Mouse (Mus musculus) lung, embryonic 14.5 days (tissue): ENCODE data around the gene B4galt1. TPM values are rescaled to one million over a fixed set of nuclear protein-coding genes. Genes with fewer than 3 reads are reported as not detected.

ENCODE experiments used
- ATAC-seq: fragments of 200-750 bp; cut with Nextera tagmentation; 2 replicates; pipeline ENCODE4 v1.8.0; 2017; ENCODE audit warnings: mild to moderate bottlenecking, moderate TSS enrichment, moderate library complexity; ENCODE audit not compliant: insufficient read depth
- DNase-seq: peaks from one replicate; pipeline ENCODE4 v3.0.0-alpha.2; 2015
- H3K27ac ChIP-seq: fragments of 300-500 bp; sonication (generic); 2 replicates; pipeline ENCODE4 v1.5.1; 2014; ENCODE audit warnings: low read depth, mild to moderate bottlenecking, moderate library complexity
- H3K27me3 ChIP-seq: fragments of 300-500 bp; sonication (generic); 2 replicates; pipeline ENCODE4 v1.6.1; 2014; ENCODE audit warnings: low read length, control low read depth; ENCODE audit not compliant: insufficient read depth
- H3K36me3 ChIP-seq: fragments of 300-500 bp; sonication (generic); 2 replicates; pipeline ENCODE4 v1.6.1; 2014; ENCODE audit warnings: control low read depth; ENCODE audit not compliant: insufficient read depth
- H3K4me1 ChIP-seq: fragments of 300-500 bp; sonication (generic); 2 replicates; pipeline ENCODE4 v1.6.1; 2014; ENCODE audit warnings: antibody characterized with exemption, control low read depth; ENCODE audit not compliant: insufficient read depth
- H3K4me2 ChIP-seq: fragments of 300-500 bp; sonication (generic); 2 replicates; pipeline ENCODE4 v1.6.1; 2014; ENCODE audit warnings: mild to moderate bottlenecking
- H3K4me3 ChIP-seq: fragments of 300-500 bp; sonication (generic); 2 replicates; pipeline ENCODE4 v1.5.1; 2014; ENCODE audit warnings: low read depth, low read length
- H3K9ac ChIP-seq: fragments of 300-500 bp; sonication (generic); 2 replicates; pipeline ENCODE4 v1.6.1; 2014
- H3K9me3 ChIP-seq: fragments of 300-500 bp; sonication (generic); 2 replicates; pipeline ENCODE4 v1.6.1; 2016; ENCODE audit warnings: low read depth, low read length, control low read depth
- CTCF ChIP-seq: IDR thresholded peaks from 2 replicates; pipeline ENCODE4 v1.5.1; 2016; ENCODE audit warnings: antibody characterized with exemption, low read depth
- WGBS: fragments of 180-500 bp; shearing (Covaris S2); extraction: QIAGEN DNeasy Blood & Tissue Kit; methylation state at CpG from one replicate; pipeline ENCODE4 v1.1.7; 2014; 5-methylcytosine and 5-hydroxymethylcytosine counted together
- polyA plus RNA-seq: library from polyadenylated mRNA; unstranded; fragments of >200 nt; fragmentation: Nextera tagmentation; extraction: Ambion mirVana; gene quantifications from 2 replicates; pipeline ENCODE4 v1.2.1, GENCODE M21; 2014

Gene B4galt1
- polyA plus RNA-seq, 1 experiment from 2014 or later = 66.5 TPM

GRCm38 (mm10) chr4:40872129-40872528 is 18.3 kb upstream of the B4galt1 start:
- no peak overlapping the region for H3K4me2 ChIP-seq
- no peak overlapping the region for H3K27ac ChIP-seq
- peaks cover 20% of the 10 kb centered on the region for H3K4me1 ChIP-seq
- no peaks in the 10 kb centered on the region for H3K9me3 ChIP-seq
- 87% methylated on average over 3 of the region's 3 CpGs for WGBS
- H3K4me3 ChIP-seq = no peak overlapping the region
- ATAC-seq (no peak), DNase-seq (no peak)
- no peaks in the 10 kb centered on the region for H3K27me3 ChIP-seq
- no peak overlapping the region for H3K9ac ChIP-seq
- no peaks in the 10 kb centered on the region for H3K36me3 ChIP-seq
- TF ChIP-seq CTCF = no peak

GRCm38 (mm10) chr4:40870206-40870605 is 16.4 kb upstream of the B4galt1 start:
- ATAC-seq = peak; percentile 33; the same call in 1 of the 2 replicates
- Histone ChIP-seq H3K4me3 (no peak overlapping the region), H3K27ac (0 out of 2 replicates have a peak overlapping the region, but pooled peaks have one; percentile 18), H3K4me2 (no peak overlapping the region), H3K9me3 (no peaks in the 10 kb centered on the region), H3K27me3 (no peaks in the 10 kb centered on the region), H3K4me1 (peaks cover 11% of the 10 kb centered on the region; the same call in 1 of the 2 replicates), H3K9ac (no peak overlapping the region), H3K36me3 (no peaks in the 10 kb centered on the region)
- DNase-seq = peak; percentile 85
- TF ChIP-seq CTCF = no peak
- WGBS = 65% methylated on average over 4 of the region's 4 CpGs

GRCm38 (mm10) chr4:40868554-40869232 is 14.9 kb upstream of the B4galt1 start:
- Histone ChIP-seq H3K4me3 (no peak overlapping the region), H3K4me1 (peaks cover 4% of the 10 kb centered on the region; the same call in 1 of the 2 replicates), H3K4me2 (no peak overlapping the region; the same call in 1 of the 2 replicates), H3K27ac (peak overlapping the region; percentile 78), H3K36me3 (no peaks in the 10 kb centered on the region), H3K9ac (no peak overlapping the region), H3K9me3 (no peaks in the 10 kb centered on the region), H3K27me3 (no peaks in the 10 kb centered on the region)
- ATAC-seq = peak; percentile 87
- DNase-seq = peak; percentile 98
- 39% methylated on average over 13 of the region's 13 CpGs for WGBS
- TF ChIP-seq CTCF = peak; percentile 23

DNA sequence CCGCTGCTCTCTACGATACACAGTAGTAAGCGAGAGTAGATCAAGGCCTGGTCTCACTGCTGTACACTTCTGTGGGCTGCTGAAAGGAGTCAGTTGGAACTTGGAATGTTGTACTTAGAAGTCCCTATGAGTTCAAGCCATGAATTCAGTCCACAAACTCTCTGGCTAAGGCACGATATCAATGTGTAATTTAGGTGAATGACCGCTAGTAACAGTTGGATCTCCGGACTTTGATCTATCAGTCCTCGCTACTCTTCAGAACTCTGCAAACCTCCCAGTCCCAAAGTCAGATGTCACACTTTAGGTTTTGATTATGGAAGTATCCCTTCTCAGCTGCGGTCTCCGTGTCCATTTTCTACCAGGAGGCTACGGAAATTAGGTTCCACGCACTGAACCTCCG is 10.6 kb upstream of the B4galt1 start:
- WGBS = 94% methylated on average over 12 of the region's 12 CpGs
- DNase-seq (no peak), ATAC-seq (no peak)
- Histone ChIP-seq H3K9ac (no peak overlapping the region), H3K36me3 (no peaks in the 10 kb centered on the region), H3K4me3 (no peak overlapping the region), H3K9me3 (no peaks in the 10 kb centered on the region), H3K27ac (no peak overlapping the region), H3K4me1 (no peaks in the 10 kb centered on the region), H3K27me3 (no peaks in the 10 kb centered on the region), H3K4me2 (no peak overlapping the region)
- TF ChIP-seq CTCF = no peak

DNA sequence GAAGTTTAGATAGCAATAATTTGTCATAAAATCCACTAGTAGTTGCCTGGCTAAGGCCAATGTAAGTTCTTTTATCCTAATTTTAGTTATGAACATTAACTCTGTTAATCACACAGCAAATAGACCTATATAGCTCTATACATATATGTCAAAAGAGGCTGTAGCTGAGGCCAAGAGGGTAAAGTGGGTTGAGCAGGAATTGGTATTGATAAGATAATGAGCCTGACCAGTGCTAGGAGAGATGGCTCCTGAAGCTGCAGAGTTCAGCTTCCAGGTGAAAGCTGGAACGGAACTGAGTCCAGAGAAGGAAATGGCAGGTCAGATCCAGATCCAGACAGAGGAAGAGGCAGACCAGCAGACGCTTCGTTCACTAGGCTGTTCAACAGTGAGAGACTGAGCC is 9.5 kb upstream of the B4galt1 start:
- H3K4me1 ChIP-seq = no peaks in the 10 kb centered on the region

GRCm38 (mm10) chr4:40861131-40861530 is 7.3 kb upstream of the B4galt1 start:
- no peak for TF ChIP-seq CTCF
- ATAC-seq (no peak), DNase-seq (no peak)
- Histone ChIP-seq H3K36me3 (no peaks in the 10 kb centered on the region), H3K9me3 (no peaks in the 10 kb centered on the region), H3K27me3 (no peaks in the 10 kb centered on the region), H3K9ac (no peak overlapping the region), H3K4me3 (no peak overlapping the region), H3K4me2 (no peak overlapping the region), H3K4me1 (no peaks in the 10 kb centered on the region), H3K27ac (no peak overlapping the region)
- WGBS = 68% methylated on average over 3 of the region's 3 CpGs

More for the DNA sequence above, 9.5 kb upstream of the B4galt1 start:
- Histone ChIP-seq H3K9me3 (no peaks in the 10 kb centered on the region), H3K27me3 (no peaks in the 10 kb centered on the region), H3K9ac (no peak overlapping the region), H3K4me2 (no peak overlapping the region), H3K4me3 (no peak overlapping the region), H3K36me3 (no peaks in the 10 kb centered on the region), H3K27ac (no peak overlapping the region)
- DNase-seq (no peak), ATAC-seq (no peak)
- TF ChIP-seq CTCF = no peak
- WGBS = 79% methylated on average over 3 of the region's 3 CpGs

GRCm38 (mm10) chr4:40857824-40858346 is 4.1 kb upstream of the B4galt1 start:
- no peak for ATAC-seq
- Histone ChIP-seq H3K4me1 (peaks cover 6% of the 10 kb centered on the region), H3K27me3 (no peaks in the 10 kb centered on the region), H3K27ac (no peak overlapping the region), H3K4me2 (no peak overlapping the region), H3K9ac (no peak overlapping the region), H3K36me3 (no peaks in the 10 kb centered on the region), H3K4me3 (no peak overlapping the region), H3K9me3 (no peaks in the 10 kb centered on the region)
- DNase-seq = no peak
- 75% methylated on average over 8 of the region's 8 CpGs for WGBS
- no peak for TF ChIP-seq CTCF
